Mouse (Mus musculus) CH12.LX (cell line): ENCODE measurements around the gene Trp53bp2. TPM values are rescaled to one million over a fixed set of nuclear protein-coding genes. Genes with fewer than 3 reads are reported as not detected.

Source experiments
- DNase-seq: peaks from one replicate; pipeline ENCODE4 v3.0.0-alpha.2; 2013; ENCODE audit errors: extremely low read depth
- H3K27ac ChIP-seq: 2 replicates; pipeline ENCODE4 v1.5.1; 2012; ENCODE audit warnings: low read depth, mild to moderate bottlenecking, control low read depth, moderate library complexity; ENCODE audit not compliant: insufficient read depth
- H3K27me3 ChIP-seq: replicated peaks from 2 replicates; pipeline ENCODE3; 2012; ENCODE audit warnings: inconsistent platforms
- H3K36me3 ChIP-seq, 2 experiments: replicated peaks in 1 of 2; 2 replicates each; pipeline versions ENCODE3 to v1.6.1; 2012; ENCODE audit warnings: inconsistent platforms in 1 of 2, low read length in 1 of 2, mild to moderate bottlenecking in 1 of 2, mixed read lengths in 1 of 2, moderate library complexity in 1 of 2; ENCODE audit not compliant: control insufficient read depth in 1 of 2, insufficient read depth in 1 of 2
- H3K4me1 ChIP-seq, 2 experiments: 2 replicates each; pipeline ENCODE4 v1.6.1; 2012; ENCODE audit warnings: inconsistent platforms in 1 of 2, moderate library complexity in 1 of 2; ENCODE audit not compliant: insufficient read depth in 2 of 2, control insufficient read depth in 1 of 2
- H3K4me2 ChIP-seq: 2 replicates; pipeline ENCODE4 v1.6.1; 2012; ENCODE audit warnings: low read depth, mild to moderate bottlenecking, control low read depth; ENCODE audit not compliant: poor library complexity, insufficient read depth, severe bottlenecking
- H3K4me3 ChIP-seq, 3 experiments: fragments of 150-350 bp in 1 of 3; sonication (generic) in 1 of 3; replicated peaks in 1 of 3; 2 replicates each; pipeline versions ENCODE3 to v1.5.1; 2011 to 2012; ENCODE audit warnings: low read depth in 2 of 3, low read length in 2 of 3, mild to moderate bottlenecking in 2 of 3, moderate library complexity in 2 of 3, control low read depth in 1 of 3, improper control_type of control experiment in 1 of 3, inconsistent platforms in 1 of 3, mixed read lengths in 1 of 3; ENCODE audit not compliant: poor library complexity in 1 of 3
- H3K79me2 ChIP-seq: replicated peaks from 2 replicates; pipeline ENCODE4 v1.6.1; 2012; ENCODE audit warnings: mild to moderate bottlenecking, moderate library complexity; ENCODE audit not compliant: control insufficient read depth, poor library complexity, insufficient read depth, severe bottlenecking; ENCODE audit errors: extremely low read depth
- H3K9ac ChIP-seq: 2 replicates; pipeline ENCODE4 v1.6.1; 2012; ENCODE audit warnings: low read depth, mild to moderate bottlenecking, control low read depth, moderate library complexity; ENCODE audit not compliant: insufficient read depth
- H3K9me3 ChIP-seq: replicated peaks from 2 replicates; pipeline ENCODE3; 2012; ENCODE audit warnings: low read length, inconsistent platforms, mixed read lengths
- BHLHE40 ChIP-seq: IDR thresholded peaks from 2 replicates; pipeline ENCODE4 v1.6.1; 2011; ENCODE audit warnings: mild to moderate bottlenecking, low read depth, low read length, improper control_type of control experiment
- CTCF ChIP-seq, 2 experiments: IDR thresholded peaks in 1 of 2; conservative IDR thresholded peaks in 1 of 2; 2 replicates each; pipeline ENCODE4 v1.5.1; 2011 to 2012; ENCODE audit warnings: low read depth in 2 of 2, low read length in 2 of 2, improper control_type of control experiment in 1 of 2, inconsistent platforms in 1 of 2, mild to moderate bottlenecking in 1 of 2, moderate library complexity in 1 of 2
- JUND ChIP-seq: conservative IDR thresholded peaks from 2 replicates; pipeline ENCODE4 v1.6.1; 2011; ENCODE audit warnings: low read depth, low read length, improper control_type of control experiment
- MAZ ChIP-seq: IDR thresholded peaks from 2 replicates; pipeline ENCODE4 v1.6.1; 2012; ENCODE audit warnings: low read depth, mild to moderate bottlenecking, inconsistent platforms, low read length, improper control_type of control experiment, moderate library complexity
- MEF2A ChIP-seq: IDR thresholded peaks from 2 replicates; pipeline ENCODE4 v1.6.1; 2014; ENCODE audit warnings: low read depth, mild to moderate bottlenecking, inconsistent platforms, low read length, improper control_type of control experiment, borderline replicate concordance
- MYC ChIP-seq: IDR thresholded peaks from 2 replicates; pipeline ENCODE4 v1.6.1; 2011; ENCODE audit warnings: low read depth, mild to moderate bottlenecking, improper control_type of control experiment, low read length
- PAX5 ChIP-seq: IDR thresholded peaks from 2 replicates; pipeline ENCODE4 v1.6.1; 2012; ENCODE audit warnings: low read length, inconsistent platforms, mixed read lengths
- POLR2AphosphoS2 ChIP-seq: IDR thresholded peaks from 2 replicates; pipeline ENCODE4 v1.6.1; 2011; ENCODE audit warnings: low read depth, low read length, improper control_type of control experiment
- RAD21 ChIP-seq: IDR thresholded peaks from 2 replicates; pipeline ENCODE4 v1.6.1; 2011; ENCODE audit warnings: low read depth, mild to moderate bottlenecking, low read length, improper control_type of control experiment, moderate library complexity
- SIN3A ChIP-seq: IDR thresholded peaks from 2 replicates; pipeline ENCODE4 v1.6.1; 2012; ENCODE audit warnings: low read length, improper control_type of control experiment, inconsistent platforms
- UBTF ChIP-seq: IDR thresholded peaks from 2 replicates; pipeline ENCODE4 v1.6.1; 2012; ENCODE audit warnings: low read depth, mild to moderate bottlenecking, inconsistent platforms, low read length, improper control_type of control experiment, moderate library complexity
- USF2 ChIP-seq: conservative IDR thresholded peaks from 2 replicates; pipeline ENCODE4 v1.6.1; 2011; ENCODE audit warnings: low read depth, low read length, improper control_type of control experiment
- ZKSCAN1 ChIP-seq: IDR thresholded peaks from 2 replicates; pipeline ENCODE4 v1.6.1; 2012; ENCODE audit warnings: low read depth, inconsistent platforms, low read length, improper control_type of control experiment, borderline replicate concordance
- ZMIZ1 ChIP-seq: IDR thresholded peaks from 2 replicates; pipeline ENCODE4 v1.6.1; 2012; ENCODE audit warnings: low read depth, mild to moderate bottlenecking, inconsistent platforms, low read length, improper control_type of control experiment
- ZNF384 ChIP-seq: IDR thresholded peaks from 2 replicates; pipeline ENCODE4 v1.6.1; 2012; ENCODE audit warnings: low read depth, low read length, improper control_type of control experiment, inconsistent platforms
- dilution Hi-C: fragments of 300-500 bp; cut with MboI; formaldehyde crosslinking; loops from 2 replicates; pipeline ENCODE4 v1.14.3; 2020; ENCODE audit warnings: low sequenced_read_pairs; ENCODE audit not compliant: extremely low pct_unique_long_range_greater_than_20kb, extremely low pct_ligation_motif_present
- in situ Hi-C: fragments of 300-500 bp; cut with MboI; formaldehyde crosslinking; loops from 3 replicates; pipeline ENCODE4 v1.14.3; 2019; ENCODE audit warnings: low sequenced_read_pairs, low pct_ligation_motif_present, low pct_unique_long_range_greater_than_20kb, mixed read lengths
- polyA plus RNA-seq: library from polyadenylated mRNA; unstranded; fragments of >175 nt; gene quantifications from 2 replicates; pipeline ENCODE4 v1.2.1, GENCODE M21; 2012; ENCODE audit warnings: low read depth; ENCODE audit not compliant: insufficient read length
- total RNA-seq, 2 experiments: library from RNA; depleted of rRNA; stranded (reverse); fragments of 300-350 nt in 1 of 2; fragments of >200 nt in 1 of 2; gene quantifications; 2 replicates each; pipeline ENCODE4 v1.2.3; 2012 to 2014

The Trp53bp2 gene
- total and polyA plus RNA-seq, 3 experiments, result 1.4 to 4.7 (median 2.9) TPM

DNA sequence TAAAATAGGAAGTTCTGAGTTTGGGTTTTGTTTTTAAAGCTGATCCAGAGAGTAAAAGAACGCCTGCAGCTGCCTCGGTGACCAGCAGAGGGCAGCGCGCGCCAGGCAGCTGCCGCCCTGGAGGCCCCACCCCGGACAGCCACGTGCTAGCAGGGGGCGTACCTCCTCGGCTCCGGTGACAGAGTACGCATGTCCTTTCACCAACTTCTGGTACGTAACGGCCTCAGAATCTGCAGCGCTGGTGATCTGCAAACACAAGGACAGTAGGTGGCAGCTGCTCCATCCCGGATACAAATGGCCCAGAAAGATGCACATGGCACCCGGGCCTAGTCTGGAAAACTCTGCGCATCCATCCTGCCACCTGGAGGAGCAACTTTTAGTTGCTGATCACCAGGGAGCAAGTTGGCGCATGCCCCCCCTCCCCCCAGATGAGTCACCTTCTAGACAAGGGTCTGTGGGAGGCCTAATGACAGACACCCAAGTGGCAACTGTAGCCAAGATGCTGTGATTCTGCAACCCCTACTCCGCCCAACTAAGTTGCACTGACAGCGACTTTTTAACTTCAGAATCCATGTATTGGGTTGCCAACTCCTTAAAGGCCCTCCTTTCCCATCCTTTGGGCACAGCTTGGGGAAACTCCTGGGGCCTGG lies 81.0 kb downstream of the Trp53bp2 start (continued):
- TF ChIP-seq JUND (no peak), MEF2A (peak; percentile 14; the same call in 1 of the 2 replicates), ZMIZ1 (no peak), ZKSCAN1 (no peak), MAZ (peak; percentile 85), RAD21 (peak; percentile 83)

DNA sequence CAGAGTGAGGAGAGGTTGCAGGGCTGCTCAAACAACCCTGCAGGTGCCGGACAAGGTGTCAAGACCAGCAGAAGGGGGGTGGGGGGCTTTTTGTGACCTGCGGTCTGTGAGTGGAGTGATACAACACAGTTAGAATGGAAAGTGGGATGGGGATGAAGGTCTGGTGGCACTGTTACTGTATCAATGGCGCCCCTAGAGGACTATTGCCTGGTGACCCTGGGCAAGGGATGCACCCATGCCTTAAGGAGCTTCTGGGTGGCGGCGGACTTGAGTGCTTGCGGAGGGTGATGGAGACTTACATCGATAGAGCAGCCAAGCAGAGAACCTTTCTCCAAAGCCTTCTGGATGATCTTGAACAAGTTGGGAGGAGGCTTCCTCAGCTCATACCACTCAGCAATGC lies 81.6 kb downstream of the Trp53bp2 start:
- no peaks in the 10 kb centered on the region for H3K27me3 ChIP-seq
- H3K36me3 ChIP-seq, result peaks cover 8 to 38% of the 10 kb centered on the region in 2 experiments

DNA sequence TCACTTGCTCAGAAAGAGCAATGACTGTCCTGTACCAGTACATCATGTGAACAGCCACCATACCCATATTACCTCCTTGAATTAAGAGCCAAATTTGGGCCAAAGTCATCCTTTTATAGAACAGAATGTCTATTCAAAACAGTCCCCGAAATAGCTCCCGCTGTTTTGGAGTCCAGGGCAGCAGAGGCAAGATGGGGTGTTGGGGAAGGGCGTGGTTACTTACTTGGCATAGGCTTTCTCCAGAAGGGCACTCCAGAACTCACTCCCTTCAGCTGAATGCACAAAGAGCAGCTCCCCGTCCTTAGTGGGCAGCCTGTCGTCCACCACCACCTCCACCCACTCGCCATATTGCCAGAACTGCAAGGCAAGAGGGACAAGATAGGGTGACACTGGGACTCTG lies 82.9 kb downstream of the Trp53bp2 start:
- no peak overlapping the region for H3K27ac ChIP-seq
- H3K27me3 ChIP-seq, result no peaks in the 10 kb centered on the region
- H3K4me2 ChIP-seq, result no peak overlapping the region
- H3K79me2 ChIP-seq, result no peaks in the 10 kb centered on the region
- in situ Hi-C loops (loop anchor here (5.0 kb wide), 1 partner anchor 45 kb away; no protein-coding TSS in a partner anchor), dilution Hi-C loops (no loop called here)
- no peak overlapping the region for H3K4me3 ChIP-seq
- no peak for DNase-seq
- H3K9ac ChIP-seq, result no peak overlapping the region
- H3K4me1 ChIP-seq, result peaks cover 5 to 12% of the 10 kb centered on the region in 2 experiments; a peak in 3 of 4 replicates
- H3K9me3 ChIP-seq, result no peaks in the 10 kb centered on the region
- TF ChIP-seq PAX5 (no peak), BHLHE40 (no peak), ZMIZ1 (no peak), SIN3A (no peak), USF2 (no peak)
- TF ChIP-seq, all 38 proteins: peak for 0
- H3K36me3 ChIP-seq, result peaks cover 3 to 30% of the 10 kb centered on the region in 2 experiments

More for the DNA sequence above, 81.6 kb downstream of the Trp53bp2 start:
- Histone ChIP-seq H3K79me2 (no peaks in the 10 kb centered on the region), H3K4me1 (peaks cover 5 to 12% of the 10 kb centered on the region in 2 experiments; a peak in 3 of 4 replicates), H3K9me3 (no peaks in the 10 kb centered on the region), H3K4me3 (no peak overlapping the region)
- dilution Hi-C loops, result no loop called here
- TF ChIP-seq ZNF384 (no peak), POLR2AphosphoS2 (no peak), CTCF (conservative IDR thresholded peaks at IDR 0.05 in 1 of 2, IDR thresholded peaks at IDR 0.05 in 1 of 2; ENCODE audit: low read depth in 2 of 2, low read length in 2 of 2) (peak; percentile 7 to 50; a peak in 2 of 4 replicates), UBTF (no peak), MYC (no peak), ZKSCAN1 (no peak), RAD21 (no peak; the same call in 1 of the 2 replicates)
- TF ChIP-seq, all 38 proteins: peak for 1
- Histone ChIP-seq H3K4me2 (no peak overlapping the region), H3K27ac (no peak overlapping the region), H3K9ac (no peak overlapping the region)
- peak; percentile 40 for DNase-seq
- in situ Hi-C loops, result loop anchor here (5.0 kb wide), 1 partner anchor 47 kb away; no protein-coding TSS in a partner anchor
